Mouse (Mus musculus) megakaryocyte progenitor cell, adult 5-6 weeks (primary cell): ENCODE measurements around the gene Gm17334. TPM values are rescaled to one million over a fixed set of nuclear protein-coding genes. Genes with fewer than 3 reads are reported as not detected.
A peak's percentile ranks its signal among the peaks of the same experiment; 100 is the strongest.

Source experiments
- ATAC-seq: replicated peaks from 2 replicates; pipeline ENCODE4 v1.8.0; 2016; ENCODE audit warnings: mild to moderate bottlenecking, moderate TSS enrichment, inconsistent platforms; ENCODE audit not compliant: poor library complexity
- total RNA-seq, 2 experiments: library from RNA; stranded (forward) in 1 of 2; stranded (reverse) in 1 of 2; fragments of 157-497, 149-512 nt in 1 of 2; fragments of 200-1000 nt in 1 of 2; gene quantifications; 2 replicates each; pipeline versions ENCODE4 v1.2.3 to v1.2.4; 2015 to 2017

The Gm17334 gene
- total RNA-seq, 2 experiments from 2014 or later: 0.37 TPM; not detected in 1

- no peak for ATAC-seq
Observed at GRCm38 (mm10) chr11:53797386-53797920, 24.5 kb upstream of the Gm17334 start.

GRCm38 (mm10) chr11:53796409-53797151 lies 23.6 kb upstream of the Gm17334 start:
- ATAC-seq: no peak

GRCm38 (mm10) chr11:53795813-53796212 lies 22.8 kb upstream of the Gm17334 start:
- ATAC-seq: no peak

- peak; percentile 85 for ATAC-seq
Observed at GRCm38 (mm10) chr11:53794671-53795557, 21.9 kb upstream of the Gm17334 start.

- peak; percentile 30 for ATAC-seq
Observed at GRCm38 (mm10) chr11:53794015-53794414, 21.0 kb upstream of the Gm17334 start.

- no peak for ATAC-seq
Observed at GRCm38 (mm10) chr11:53792986-53793385, 20.0 kb upstream of the Gm17334 start.

GRCm38 (mm10) chr11:53789277-53789676 lies 16.3 kb upstream of the Gm17334 start:
- no peak for ATAC-seq

GRCm38 (mm10) chr11:53788196-53788595 lies 15.2 kb upstream of the Gm17334 start:
- no peak for ATAC-seq

GRCm38 (mm10) chr11:53786058-53787031 lies 13.4 kb upstream of the Gm17334 start:
- peak; percentile 74 for ATAC-seq

GRCm38 (mm10) chr11:53785311-53785936 lies 12.4 kb upstream of the Gm17334 start:
- ATAC-seq: no peak

GRCm38 (mm10) chr11:53783288-53783687 lies 10.3 kb upstream of the Gm17334 start:
- peak; percentile 27; the same call in 1 of the 2 replicates for ATAC-seq

GRCm38 (mm10) chr11:53781964-53782363 lies 9.0 kb upstream of the Gm17334 start:
- no peak for ATAC-seq

- no peak for ATAC-seq
Observed at GRCm38 (mm10) chr11:53781201-53781775, 8.3 kb upstream of the Gm17334 start.

GRCm38 (mm10) chr11:53780262-53780661 lies 7.3 kb upstream of the Gm17334 start:
- ATAC-seq: no peak

- ATAC-seq: peak; percentile 29; the same call in 1 of the 2 replicates
Observed at GRCm38 (mm10) chr11:53779808-53780207, 6.8 kb upstream of the Gm17334 start.

GRCm38 (mm10) chr11:53778455-53778854 lies 5.5 kb upstream of the Gm17334 start:
- no peak for ATAC-seq

- ATAC-seq: no peak
Observed at GRCm38 (mm10) chr11:53777736-53778135, 4.7 kb upstream of the Gm17334 start.

- no peak for ATAC-seq
Observed at GRCm38 (mm10) chr11:53774659-53775255, 1.8 kb upstream of the Gm17334 start.
